Mouse (Mus musculus): ENCODE data around the gene Meis2.

The Meis2 gene

DNA sequence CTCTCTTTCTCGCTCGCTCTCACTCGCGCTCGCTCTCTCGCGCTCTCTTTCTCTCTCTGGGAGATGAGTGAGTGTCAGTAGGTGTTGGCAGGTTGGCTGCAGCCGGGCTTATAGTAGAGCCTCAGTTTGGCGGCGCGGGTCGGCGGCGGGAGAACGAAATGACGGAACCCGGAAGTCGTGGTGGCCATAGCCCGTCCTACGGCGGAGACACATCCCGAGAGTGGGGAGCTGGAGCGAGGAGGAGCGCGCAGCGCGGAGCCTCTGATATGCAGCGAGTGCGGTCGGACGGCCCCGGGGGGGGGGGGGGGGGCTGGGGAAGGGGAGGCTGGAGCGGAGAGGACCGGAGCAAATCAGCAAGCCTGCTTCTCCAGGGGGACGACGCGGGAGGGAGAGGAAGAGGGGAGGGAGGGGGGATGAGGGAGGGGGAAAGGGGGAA, at the start of gene Meis2:
TSS of gene Meis2 (minus strand) at position 270 of the 436 bp plus-strand sequence.
- peak; percentile 64 to 69 for DNase-seq

DNA sequence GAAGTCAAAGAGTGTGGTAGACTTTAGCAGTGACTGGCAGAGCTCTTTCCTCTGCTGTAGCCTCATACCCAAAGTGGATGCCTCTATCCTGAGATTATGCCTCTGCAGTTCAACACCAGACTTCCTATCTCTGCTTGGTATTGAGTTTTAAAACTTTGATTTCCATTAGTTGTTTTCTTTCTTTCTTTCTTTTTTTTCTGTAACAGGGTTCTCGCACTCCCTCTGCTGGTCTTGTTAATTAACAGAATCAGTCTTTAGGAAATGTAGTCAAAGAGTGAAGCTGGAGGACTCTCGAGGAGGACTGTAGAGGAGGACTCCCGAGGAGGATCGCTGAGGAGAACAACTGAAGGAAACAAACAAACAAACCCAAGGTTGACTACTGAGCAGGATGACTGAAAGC, 40.6 kb upstream of the Meis2 start:
- peak; percentile 4 to 6 for DNase-seq

DNA sequence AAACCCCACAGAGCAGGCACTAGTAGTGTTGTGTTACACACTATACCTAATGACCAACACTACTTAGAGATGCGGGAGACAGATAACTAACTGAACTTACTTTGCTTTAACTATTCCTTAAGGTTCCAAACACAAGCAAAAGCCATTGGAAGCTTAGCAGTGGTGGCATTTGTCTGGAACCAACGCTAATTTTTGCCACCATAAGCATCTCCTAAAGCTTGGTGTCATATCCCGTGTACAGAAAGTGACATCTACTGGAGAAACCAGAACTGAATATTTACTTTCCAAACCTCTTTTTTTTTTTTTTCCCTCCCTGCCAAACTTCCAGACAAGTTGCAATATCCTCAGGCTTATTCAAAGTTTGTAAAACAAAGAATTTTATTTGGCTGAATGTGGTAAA, 39.5 kb upstream of the Meis2 start:
- peak in 1 of 2 experiments; percentile 15 for DNase-seq

DNA sequence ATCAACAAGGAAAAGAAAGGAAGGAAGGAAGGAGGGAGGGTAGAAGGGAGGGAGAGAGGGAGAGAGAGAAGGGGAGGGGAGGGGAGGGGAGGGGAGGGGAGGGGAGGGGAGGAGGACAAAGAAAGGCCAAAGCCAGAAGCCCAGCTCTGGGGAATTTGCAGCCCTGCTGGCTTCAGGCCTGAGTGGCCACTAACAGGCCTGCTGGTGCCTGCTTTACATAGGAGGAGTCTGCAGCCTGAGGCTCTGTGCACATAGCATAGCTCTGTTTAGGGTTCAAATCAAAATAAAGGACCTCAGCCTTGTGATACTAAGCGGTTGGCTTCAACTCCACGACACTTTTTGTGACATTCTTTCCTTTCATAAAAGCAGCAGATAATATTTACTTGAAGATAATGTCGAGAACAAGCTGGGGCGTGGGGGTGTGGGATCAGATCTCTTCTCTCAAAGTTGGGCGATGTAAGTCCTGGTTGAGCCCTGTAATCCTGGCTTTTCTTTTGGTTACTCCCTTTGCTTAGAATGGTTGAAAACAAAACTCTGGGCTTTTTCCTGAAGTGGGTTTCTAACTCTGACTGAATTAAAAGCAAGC, 37.9 kb upstream of the Meis2 start:
- peak; percentile 3 to 4 for DNase-seq

DNA sequence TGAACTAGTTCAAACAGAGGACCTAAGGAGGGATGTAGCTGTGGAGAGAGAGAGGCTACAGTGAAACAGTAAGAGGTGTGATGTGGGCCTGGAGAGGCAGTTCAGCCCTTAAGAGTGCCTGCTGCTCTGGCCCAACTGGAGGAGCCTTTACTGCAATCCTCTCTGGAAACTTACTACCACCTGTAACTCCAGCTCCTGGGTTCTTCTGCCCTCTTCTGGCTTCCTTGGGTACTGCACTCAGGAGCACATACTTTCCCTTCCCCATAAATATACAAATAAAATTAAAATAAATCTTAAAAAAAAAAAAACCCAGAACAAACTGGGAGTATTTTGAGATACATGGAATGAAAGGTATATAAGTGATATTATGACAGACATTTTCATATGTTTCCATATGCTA, 35.6 kb upstream of the Meis2 start:
- peak; percentile 66 to 69 for DNase-seq

DNA sequence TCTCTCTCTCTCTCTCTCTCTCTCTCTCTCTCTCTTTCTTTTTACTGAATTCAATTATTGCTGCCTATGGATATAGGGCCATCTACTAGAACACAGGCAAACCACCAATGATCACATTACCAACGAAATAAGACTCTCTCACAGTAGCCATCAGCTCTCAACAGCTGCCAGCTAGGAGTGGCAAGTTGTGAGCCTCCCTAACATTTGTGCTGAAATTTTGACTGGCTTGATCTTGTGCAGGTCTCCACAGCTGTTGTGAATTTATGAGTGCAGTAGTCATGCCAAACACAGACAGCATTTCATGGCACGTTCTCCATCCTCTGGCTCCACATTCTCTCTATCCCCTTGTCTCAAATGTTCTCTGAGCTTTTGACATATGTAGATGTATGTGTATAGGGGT, 15.3 kb upstream of the Meis2 start:
- no peak for DNase-seq

DNA sequence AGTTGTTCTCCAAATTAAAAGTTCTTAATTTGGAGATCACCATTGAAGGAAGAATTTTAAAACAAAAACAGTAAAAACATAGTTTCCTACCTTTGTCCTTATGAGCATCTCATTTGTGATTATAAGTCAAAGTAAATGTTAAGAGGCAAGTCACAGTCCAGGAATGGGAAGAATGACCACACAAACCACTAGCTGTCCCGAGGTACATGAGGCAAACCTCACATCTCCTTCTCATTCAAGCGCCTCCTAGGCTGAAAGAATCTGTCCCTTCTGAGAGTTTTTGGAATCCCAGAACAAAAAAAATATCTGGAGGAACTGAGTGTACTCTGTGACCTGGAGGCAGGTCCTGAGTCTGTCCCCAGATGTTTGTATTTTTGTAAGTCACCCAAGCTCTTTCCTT, 13.2 kb upstream of the Meis2 start:
- DNase-seq: no peak

DNA sequence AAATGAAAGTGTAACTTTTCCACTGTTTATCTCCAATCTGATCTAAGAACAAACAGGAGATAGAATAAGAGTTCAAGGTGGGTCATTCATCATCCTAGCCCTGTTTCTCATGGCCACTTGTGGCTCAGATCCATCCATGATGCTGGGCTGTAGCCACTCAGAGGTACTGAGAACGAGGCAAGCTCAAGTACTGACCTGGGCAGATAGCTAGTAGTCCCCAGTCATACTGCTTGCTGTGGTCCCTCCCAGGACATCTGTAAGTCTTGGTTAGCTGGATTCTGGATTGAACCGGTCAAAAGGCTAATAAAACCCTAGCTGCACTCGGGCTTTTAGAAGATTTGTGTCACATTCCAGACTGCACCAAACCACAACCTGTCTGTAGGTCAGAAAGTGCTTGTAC, 12.1 kb upstream of the Meis2 start:
- DNase-seq: no peak

DNA sequence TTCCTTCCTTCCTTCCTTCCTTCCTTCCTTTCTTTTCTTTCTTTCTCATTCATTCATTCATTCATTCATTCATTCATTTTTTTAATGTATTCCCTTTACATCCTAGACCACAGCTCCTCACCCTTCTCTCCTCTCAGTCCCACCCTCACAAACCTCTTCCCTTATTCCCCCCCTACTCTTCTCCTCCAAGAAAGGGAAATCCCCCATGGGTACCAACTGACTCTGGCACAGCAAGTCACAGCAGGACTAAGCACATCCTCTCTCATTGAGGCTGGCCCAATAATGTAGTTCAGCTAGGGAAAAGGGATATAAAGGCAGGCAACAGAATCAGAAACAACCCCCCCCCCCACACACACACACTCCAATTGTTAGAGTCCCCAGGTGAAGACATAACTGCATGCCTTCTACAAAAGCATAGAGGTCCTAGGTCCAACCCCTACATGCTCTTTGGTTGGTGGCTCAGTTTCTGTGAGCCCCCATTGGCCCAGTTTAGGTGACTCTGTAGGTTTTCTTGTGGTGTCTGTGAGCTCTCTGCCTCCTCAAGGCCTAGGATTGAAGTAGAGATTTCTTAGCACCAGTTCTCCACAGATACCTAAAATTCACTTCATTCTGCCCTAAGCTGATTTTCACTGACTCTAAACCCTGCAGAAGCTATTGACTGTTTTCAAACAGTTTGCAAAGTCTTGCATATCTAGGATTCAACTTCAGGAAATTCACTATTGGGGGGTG, 11.3 kb upstream of the Meis2 start:
- no peak for DNase-seq

DNA sequence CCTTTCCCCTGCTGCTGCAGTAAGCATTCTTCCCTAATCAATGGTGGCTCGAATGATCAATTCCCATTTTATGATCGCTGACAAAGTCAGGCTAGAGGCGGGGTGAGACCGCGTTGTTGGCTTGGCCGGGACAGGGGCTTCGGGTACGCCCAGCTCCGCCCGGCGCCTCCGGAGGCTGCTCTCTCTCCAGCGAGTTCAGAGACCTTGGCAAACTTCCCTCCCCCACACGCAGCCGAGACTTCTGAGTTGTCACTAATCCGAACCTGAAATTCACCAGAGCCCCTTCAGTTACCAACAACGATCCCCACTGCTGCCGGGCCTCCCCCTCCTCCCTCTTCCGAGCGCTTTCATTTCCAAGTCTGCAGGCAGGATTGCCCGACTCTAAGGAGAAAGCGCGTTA, 10.3 kb upstream of the Meis2 start:
- DNase-seq: peak; percentile 39 to 41

DNA sequence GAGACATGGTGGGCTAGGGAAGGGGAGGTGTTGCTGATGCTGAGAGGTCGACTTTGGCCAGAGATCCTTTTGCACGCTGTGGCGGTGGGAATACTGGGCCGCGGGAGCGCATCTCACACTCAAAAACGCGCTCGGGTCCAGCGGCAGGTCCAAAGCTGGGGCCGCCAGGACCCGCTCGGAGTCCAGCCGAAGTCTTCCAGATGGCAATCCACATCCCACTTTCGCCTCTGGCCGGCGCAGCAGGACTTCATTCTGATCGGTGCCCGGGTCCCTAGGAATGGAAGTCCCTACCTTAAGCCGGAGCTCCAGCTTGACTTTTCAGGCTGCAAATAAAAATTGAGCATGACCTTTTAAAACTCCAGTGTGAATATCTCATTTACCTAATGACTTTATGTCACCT, 9.8 kb upstream of the Meis2 start:
- peak; percentile 23 to 34 for DNase-seq

DNA sequence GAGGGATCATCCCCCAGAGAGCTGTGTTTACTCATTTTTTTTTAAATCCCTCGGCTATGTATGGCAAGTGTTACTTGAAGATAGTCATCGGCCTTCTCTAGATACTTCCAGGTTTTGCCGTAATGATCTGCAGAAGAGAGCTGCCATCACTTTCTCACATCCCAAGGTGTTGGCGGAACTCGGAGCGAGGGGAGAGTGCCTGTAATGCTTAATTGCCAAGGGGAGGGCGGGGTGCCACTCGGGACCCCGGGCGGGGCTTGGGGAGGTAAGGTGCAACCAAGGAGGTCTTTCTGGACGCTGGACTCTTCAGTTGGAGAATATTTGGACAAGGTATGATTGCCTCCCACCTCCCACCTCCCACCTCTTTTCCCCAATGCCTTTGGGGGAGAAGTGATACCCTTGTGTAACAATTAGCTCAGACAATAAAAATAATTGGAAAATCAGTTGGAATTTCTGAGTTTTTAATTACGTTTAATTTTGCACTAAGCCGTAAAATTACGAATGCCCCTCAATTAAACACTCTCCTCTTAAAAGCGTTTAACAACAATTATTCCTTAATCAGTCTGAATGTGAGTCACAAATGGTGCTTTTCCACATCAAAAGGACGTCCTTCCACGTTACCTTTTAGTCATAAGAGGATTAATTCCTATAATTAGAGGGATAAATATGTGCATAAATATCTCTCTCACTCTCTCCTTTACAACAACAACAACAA, 9.2 kb upstream of the Meis2 start:
- DNase-seq: peak; percentile 13 to 16

DNA sequence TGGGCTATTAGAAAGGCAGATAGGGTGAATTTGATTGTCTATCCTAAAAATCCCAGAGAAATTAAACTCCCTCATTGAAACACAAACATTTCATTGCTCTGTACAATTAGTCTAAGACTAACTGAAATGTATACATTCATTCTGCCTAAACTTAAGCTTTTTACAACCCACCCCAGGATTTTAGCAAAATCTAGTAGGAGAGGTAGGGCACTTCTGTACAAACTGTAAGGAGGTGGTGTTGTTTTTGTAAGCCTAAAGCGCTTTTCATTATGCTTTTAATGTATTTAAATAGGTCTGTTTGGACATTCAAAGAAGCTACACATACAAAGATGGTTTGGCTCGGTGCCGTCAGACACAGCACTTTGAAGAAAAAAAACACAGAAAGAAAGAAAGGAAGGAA, 8.4 kb upstream of the Meis2 start:
- peak in 1 of 2 experiments; percentile 6 for DNase-seq

DNA sequence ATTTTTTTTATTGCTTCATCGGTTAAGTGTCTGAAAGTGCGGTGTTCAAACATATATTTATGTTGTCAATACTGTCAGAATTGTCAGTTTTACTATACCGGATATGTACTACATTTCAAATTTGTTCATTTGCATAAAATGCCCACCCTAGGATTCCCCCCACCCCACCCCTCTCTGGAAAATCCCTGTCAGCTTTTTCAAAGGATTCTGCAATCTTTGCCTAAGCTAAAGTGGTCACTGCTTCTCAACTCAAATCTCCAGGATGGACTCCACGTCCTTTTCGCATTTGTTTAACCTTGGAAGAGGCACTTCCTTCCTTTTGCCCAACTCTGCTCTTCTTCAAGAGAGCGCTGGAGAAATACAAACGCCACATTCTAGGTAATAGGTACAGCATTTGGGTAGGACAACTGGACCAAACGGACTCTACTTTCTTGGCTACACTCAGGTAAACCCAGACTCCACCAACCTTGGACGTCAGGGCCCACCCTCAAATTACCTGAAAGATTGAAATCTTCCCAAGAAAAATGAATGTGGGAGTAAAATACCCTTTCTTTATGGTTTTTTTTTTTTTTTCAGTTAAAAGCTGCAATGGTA, 7.8 kb upstream of the Meis2 start:
- peak in 1 of 2 experiments; percentile 13 for DNase-seq

DNA sequence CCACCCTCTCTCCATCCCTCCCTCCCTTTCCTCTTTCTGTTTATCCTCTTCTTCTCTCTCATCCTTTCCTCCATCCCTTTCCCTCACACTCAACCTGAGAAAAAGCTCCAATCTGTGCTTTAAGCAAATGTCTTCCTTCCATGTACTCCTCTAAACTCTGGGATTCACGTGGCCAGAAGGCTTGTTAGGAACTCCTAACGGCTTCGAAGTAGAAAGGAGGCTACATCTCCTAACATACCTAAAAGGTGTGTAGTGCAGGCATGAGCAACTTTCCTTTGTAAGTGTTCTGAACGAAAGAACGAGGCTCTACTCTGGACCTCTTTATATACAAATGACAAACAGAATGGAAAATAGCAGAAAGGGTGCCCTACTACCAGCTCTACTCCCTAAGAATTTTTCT, 7.1 kb upstream of the Meis2 start:
- DNase-seq: peak in 1 of 2 experiments; percentile 11

DNA sequence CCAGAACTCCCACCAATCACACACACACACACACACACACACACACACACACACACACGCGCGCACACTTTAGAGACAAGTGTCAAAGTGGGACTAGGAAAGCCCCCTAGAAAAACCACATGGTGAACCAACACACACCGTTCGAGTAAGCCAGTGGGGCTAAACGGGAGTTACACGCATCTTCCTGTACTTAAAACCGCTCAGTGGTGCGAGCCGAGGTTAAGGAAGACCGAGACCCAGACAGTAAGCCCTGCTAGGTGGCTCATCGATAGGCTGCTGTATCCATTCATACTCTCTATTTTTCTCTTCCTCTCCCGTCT, 6.6 kb upstream of the Meis2 start:
- peak in 1 of 2 experiments; percentile 15 for DNase-seq

DNA sequence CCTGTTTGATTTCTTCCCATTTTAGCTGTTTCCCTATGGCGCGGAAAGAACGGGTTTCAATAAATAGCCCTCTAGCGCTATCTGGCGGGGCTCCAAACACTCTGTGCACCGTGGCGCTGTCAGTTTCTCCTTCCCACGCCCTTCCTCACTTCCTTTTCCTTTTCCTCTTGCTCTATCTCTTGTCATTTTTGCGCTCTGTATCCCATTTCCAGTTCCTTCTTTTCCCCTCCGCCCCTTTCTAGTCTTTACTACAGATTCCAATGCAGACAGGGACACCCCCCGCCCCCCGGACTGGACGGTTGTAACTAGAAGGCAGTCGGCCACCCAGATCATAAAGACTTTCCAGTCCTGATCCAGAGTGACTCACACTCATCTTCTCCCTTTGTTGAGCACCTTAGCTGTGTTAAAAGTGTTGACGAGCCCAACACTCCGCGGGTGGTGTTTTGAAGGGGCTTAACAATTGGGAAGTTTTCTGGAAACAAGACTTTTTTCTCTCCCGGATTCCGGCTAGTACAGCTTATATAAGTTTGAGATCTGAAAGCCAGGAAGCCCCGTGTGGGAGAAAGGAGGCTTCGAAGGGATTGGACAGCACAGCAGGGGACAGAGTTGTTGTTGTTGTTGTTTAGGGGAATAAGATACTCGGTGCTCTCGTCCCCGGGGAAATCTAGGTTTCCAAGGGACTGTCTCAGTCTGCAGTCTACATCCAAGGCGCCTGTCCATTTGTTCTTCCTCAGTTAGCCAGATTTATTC, 6.1 kb upstream of the Meis2 start:
- DNase-seq: peak; percentile 84

DNA sequence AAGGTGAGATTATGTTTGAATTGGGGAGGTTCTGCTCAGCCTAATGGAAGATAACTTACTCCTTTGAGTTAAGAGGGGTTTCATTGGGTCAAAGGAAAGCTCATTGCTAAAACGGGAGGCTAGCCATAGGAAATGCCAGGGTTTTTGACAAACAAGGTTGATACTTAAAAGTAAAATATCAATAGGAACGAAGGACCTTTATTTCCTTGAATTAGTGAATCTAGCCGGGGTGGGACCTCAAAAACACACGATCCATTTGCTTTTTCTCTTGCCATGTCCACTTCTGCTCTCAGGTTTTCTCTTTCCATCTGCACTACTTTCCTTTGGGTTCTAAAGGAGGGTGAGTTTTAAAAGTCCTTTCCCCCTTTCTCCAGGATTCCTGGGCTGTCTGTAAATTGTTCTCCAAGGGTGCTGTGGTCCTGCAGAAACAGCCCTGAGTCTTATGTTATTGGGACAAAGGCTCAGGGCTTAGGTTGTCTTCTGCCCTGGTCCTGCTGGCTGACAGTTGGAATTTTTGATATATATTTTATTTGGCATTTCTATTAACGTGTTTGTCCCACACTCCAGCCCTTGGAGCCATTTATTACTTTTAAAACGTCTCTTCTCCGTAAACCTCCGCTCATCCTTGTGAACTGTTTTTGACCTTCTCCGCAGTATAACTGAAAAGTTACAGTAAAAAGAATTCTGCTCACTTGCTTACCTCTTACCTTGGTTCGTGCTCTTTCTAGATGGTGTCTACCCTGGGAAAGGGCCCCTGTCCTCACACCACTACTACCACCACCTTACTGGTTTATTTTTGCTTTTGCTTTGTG, 5.2 kb upstream of the Meis2 start:
- DNase-seq: peak in 1 of 2 experiments; percentile 13

DNA sequence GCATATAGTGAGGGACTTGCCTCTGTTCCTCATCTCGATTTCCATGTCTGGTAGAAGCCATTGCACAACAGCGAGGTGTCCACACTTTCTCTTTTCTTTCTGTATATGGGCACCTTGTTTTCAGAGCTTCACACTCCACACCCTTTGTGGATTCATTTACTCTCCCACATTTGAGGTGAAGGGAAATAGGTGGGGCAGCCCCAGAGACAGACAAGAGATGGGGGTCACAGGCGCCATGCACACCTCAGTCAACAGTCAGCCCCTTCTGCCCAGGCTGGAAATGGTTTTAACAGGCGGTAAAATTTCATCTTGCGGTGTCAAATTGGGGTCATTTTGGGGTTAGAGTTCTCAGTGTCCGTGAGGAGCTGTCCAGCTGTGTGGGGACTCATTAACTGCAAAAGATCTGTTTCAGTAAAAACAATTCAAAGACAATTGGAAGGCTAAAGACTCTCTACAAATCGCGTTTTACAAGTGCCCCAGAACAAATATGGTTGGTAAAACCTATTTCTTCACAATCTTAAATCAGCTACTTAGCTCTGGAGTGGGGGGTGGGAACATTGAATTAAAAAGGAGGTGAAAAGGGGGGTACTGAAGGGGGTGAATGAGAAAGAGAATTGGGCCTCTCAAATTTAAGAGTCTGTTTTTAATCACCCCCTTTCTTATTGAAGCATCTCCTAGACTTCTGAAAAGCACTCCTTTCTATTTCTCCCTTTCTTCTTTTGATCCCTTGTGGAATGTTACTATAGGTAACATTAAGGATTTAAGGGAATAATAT, 4.0 kb upstream of the Meis2 start:
- peak in 1 of 2 experiments; percentile 12 for DNase-seq

DNA sequence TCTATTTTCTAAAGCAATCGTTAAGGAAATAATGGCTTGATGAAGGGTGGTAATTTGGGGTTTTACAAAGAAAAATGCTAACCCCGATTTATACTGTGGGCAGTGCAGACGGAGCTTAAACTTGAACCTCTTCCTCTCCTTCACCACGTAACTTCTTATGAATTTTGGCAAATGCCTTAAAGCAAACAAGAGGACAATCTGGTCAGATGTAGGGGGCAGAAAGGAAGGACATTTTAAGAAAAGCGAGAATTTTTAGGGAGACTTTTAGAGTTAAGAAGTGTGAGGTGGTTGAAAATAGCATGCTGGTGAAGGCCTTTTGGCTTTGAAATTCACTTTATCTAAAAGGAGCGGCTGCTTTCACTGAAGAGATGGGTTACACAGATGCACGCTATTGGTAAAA, 3.3 kb upstream of the Meis2 start:
- DNase-seq: peak in 1 of 2 experiments; percentile 10

DNA sequence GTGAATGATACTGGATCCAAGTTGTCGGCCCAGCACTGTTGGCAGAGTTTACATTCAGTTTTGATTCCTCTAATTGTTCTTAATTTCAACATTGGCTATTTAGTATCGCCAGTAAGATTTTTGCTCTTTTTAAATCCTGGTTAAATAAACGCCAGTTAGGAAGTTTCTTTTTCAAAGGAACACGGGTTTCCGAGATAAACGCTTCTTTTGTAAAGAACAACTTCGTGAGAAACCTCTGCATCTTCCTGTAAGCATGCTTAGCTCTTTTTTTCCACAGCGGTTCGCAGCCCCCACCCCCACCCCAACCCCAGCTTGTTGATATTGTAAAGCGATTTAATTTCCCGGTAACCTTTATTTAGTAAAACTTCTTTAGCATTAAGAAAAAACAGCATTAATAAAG, 2.8 kb upstream of the Meis2 start:
- no peak for DNase-seq

All from cerebellum, postnatal 10 days (tissue).